Mouse (Mus musculus): ENCODE results near the gene Cmah. TPM values are rescaled to one million over a fixed set of nuclear protein-coding genes. Genes with fewer than 3 reads are reported as not detected.
"Not testable (repeated sequence)": the region's sequence is repeated elsewhere in the genome, so short reads cannot be mapped to it uniquely, and the experiment has no call there.

Cmah gene
- polyA plus RNA-seq, 1 experiment: 0.34 TPM

- Histone ChIP-seq H3ac (ENCODE audit: control insufficient read depth, insufficient read length) (no peak overlapping the region), H3K4me2 (ENCODE audit: low read depth) (no peak overlapping the region), H3K4me3 (no peak overlapping the region), H3K79me2 (ENCODE audit: control insufficient read depth, insufficient read depth) (no peaks in the 10 kb centered on the region), H3K36me3 (ENCODE audit: control insufficient read depth, insufficient read depth) (no peaks in the 10 kb centered on the region), H3K27me3 (ENCODE audit: control insufficient read depth, insufficient read depth, insufficient read length) (no peaks in the 10 kb centered on the region)
- TF ChIP-seq USF1 (IDR thresholded peaks at IDR 0.05; ENCODE audit: low read depth): no peak
Observed at GRCm38 (mm10) chr13:24372893-24373599, 45.8 kb downstream of the Cmah start.

- H3K36me3 ChIP-seq (ENCODE audit: control insufficient read depth, insufficient read depth); H3K27me3 ChIP-seq (ENCODE audit: control insufficient read depth, insufficient read depth, insufficient read length); H3ac ChIP-seq (ENCODE audit: control insufficient read depth, insufficient read length); H3K4me2 ChIP-seq (ENCODE audit: low read depth); H3K79me2 ChIP-seq (ENCODE audit: control insufficient read depth, insufficient read depth); H3K4me3 ChIP-seq: not testable (repeated sequence)
Observed at GRCm38 (mm10) chr13:24374606-24375005, 47.4 kb downstream of the Cmah start.

GRCm38 (mm10) chr13:24375320-24376203, 48.4 kb downstream of the Cmah start:
- TF ChIP-seq MYOG (IDR thresholded peaks at IDR 0.05; ENCODE audit: control insufficient read depth in 1 of 3, insufficient read depth in 1 of 3, insufficient read length in 2 of 3, low read depth in 2 of 3) (no peak), POLR2A (IDR thresholded peaks at IDR 0.05; ENCODE audit: insufficient read length, low read depth) (no peak), POLR2AphosphoS2 (IDR thresholded peaks at IDR 0.05; ENCODE audit: insufficient read length, low read depth) (no peak), USF1 (IDR thresholded peaks at IDR 0.05; ENCODE audit: low read depth) (no peak), E2F4 (IDR thresholded peaks at IDR 0.05; ENCODE audit: insufficient read depth) (no peak), REST (IDR thresholded peaks at IDR 0.05; ENCODE audit: insufficient read depth, insufficient read length) (no peak), CEBPB (IDR thresholded peaks at IDR 0.05; ENCODE audit: insufficient read depth, poor library complexity, severe bottlenecking) (no peak), MAX (IDR thresholded peaks at IDR 0.05; ENCODE audit: low read depth) (no peak), MYOD1 (IDR thresholded peaks at IDR 0.05; ENCODE audit: control insufficient read depth in 1 of 3, insufficient read length in 2 of 3, low read depth in 2 of 3) (no peak), TCF12 (IDR thresholded peaks at IDR 0.05; ENCODE audit: insufficient read depth, poor library complexity, severe bottlenecking) (no peak), SRF (IDR thresholded peaks at IDR 0.05; ENCODE audit: control insufficient read depth, insufficient read length, low read depth) (no peak), TCF3 (IDR thresholded peaks at IDR 0.05; ENCODE audit: insufficient read length, low read depth) (no peak)

GRCm38 (mm10) chr13:24380713-24381112, 53.5 kb downstream of the Cmah start:
- H3K36me3 ChIP-seq (ENCODE audit: control insufficient read depth, insufficient read depth): no peaks in the 10 kb centered on the region
- H3ac ChIP-seq (ENCODE audit: control insufficient read depth, insufficient read length): no peak overlapping the region
- no peak overlapping the region for H3K4me3 ChIP-seq
- H3K79me2 ChIP-seq (ENCODE audit: control insufficient read depth, insufficient read depth): no peaks in the 10 kb centered on the region
- no peaks in the 10 kb centered on the region for H3K27me3 ChIP-seq (ENCODE audit: control insufficient read depth, insufficient read depth, insufficient read length)
- TF ChIP-seq POLR2AphosphoS2 (IDR thresholded peaks at IDR 0.05; ENCODE audit: insufficient read length, low read depth) (no peak), TCF12 (IDR thresholded peaks at IDR 0.05; ENCODE audit: insufficient read depth, poor library complexity, severe bottlenecking) (no peak), REST (IDR thresholded peaks at IDR 0.05; ENCODE audit: insufficient read depth, insufficient read length) (no peak), MYOG (IDR thresholded peaks at IDR 0.05; ENCODE audit: control insufficient read depth in 1 of 3, insufficient read depth in 1 of 3, insufficient read length in 2 of 3, low read depth in 2 of 3) (no peak), CEBPB (IDR thresholded peaks at IDR 0.05; ENCODE audit: insufficient read depth, poor library complexity, severe bottlenecking) (no peak), MYOD1 (IDR thresholded peaks at IDR 0.05; ENCODE audit: control insufficient read depth in 1 of 3, insufficient read length in 2 of 3, low read depth in 2 of 3) (no peak), POLR2A (IDR thresholded peaks at IDR 0.05; ENCODE audit: insufficient read length, low read depth) (no peak)
- H3K4me2 ChIP-seq (ENCODE audit: low read depth): no peak overlapping the region

More at GRCm38 (mm10) chr13:24375320-24376203, 48.4 kb downstream of the Cmah start:
- Histone ChIP-seq H3K4me2 (ENCODE audit: low read depth) (peak overlapping the region; percentile 26), H3ac (ENCODE audit: control insufficient read depth, insufficient read length) (no peak overlapping the region), H3K27me3 (ENCODE audit: control insufficient read depth, insufficient read depth, insufficient read length) (no peaks in the 10 kb centered on the region), H3K36me3 (ENCODE audit: control insufficient read depth, insufficient read depth) (no peaks in the 10 kb centered on the region), H3K79me2 (ENCODE audit: control insufficient read depth, insufficient read depth) (no peaks in the 10 kb centered on the region), H3K4me3 (no peak overlapping the region)

- TF ChIP-seq REST (IDR thresholded peaks at IDR 0.05; ENCODE audit: insufficient read depth, insufficient read length) (no peak), USF1 (IDR thresholded peaks at IDR 0.05; ENCODE audit: low read depth) (no peak), TCF12 (IDR thresholded peaks at IDR 0.05; ENCODE audit: insufficient read depth, poor library complexity, severe bottlenecking) (no peak)
- H3K27me3 ChIP-seq (ENCODE audit: control insufficient read depth, insufficient read depth, insufficient read length): no peaks in the 10 kb centered on the region
- H3K36me3 ChIP-seq (ENCODE audit: control insufficient read depth, insufficient read depth): no peaks in the 10 kb centered on the region
- no peaks in the 10 kb centered on the region for H3K79me2 ChIP-seq (ENCODE audit: control insufficient read depth, insufficient read depth)
- H3K4me2 ChIP-seq (ENCODE audit: low read depth): no peak overlapping the region
- no peak overlapping the region for H3K4me3 ChIP-seq
- H3ac ChIP-seq (ENCODE audit: control insufficient read depth, insufficient read length): no peak overlapping the region
Observed at GRCm38 (mm10) chr13:24383885-24384284, 56.7 kb downstream of the Cmah start.

Data from myocyte (in vitro differentiated cells).